Mouse (Mus musculus) layer of hippocampus, adult 9-10 months (tissue): ENCODE data around the gene Sec16a.

ENCODE experiments used
- DNase-seq: peaks from one replicate; pipeline ENCODE4 v3.0.0; 2022; ENCODE audit warnings: low spot score

The Sec16a gene

GRCm38 (mm10) chr2:26474789-26475504 lies 29.9 kb upstream of the Sec16a start:
- DNase-seq = no peak

- no peak for DNase-seq
These were observed 27.5 kb upstream of the Sec16a start for GRCm38 (mm10) chr2:26472312-26473090.

GRCm38 (mm10) chr2:26471652-26472285 lies 26.8 kb upstream of the Sec16a start:
- DNase-seq = no peak

- DNase-seq = no peak
These were observed 26.0 kb upstream of the Sec16a start for GRCm38 (mm10) chr2:26470967-26471366.

GRCm38 (mm10) chr2:26468376-26468775 lies 23.4 kb upstream of the Sec16a start:
- DNase-seq = no peak

GRCm38 (mm10) chr2:26463412-26463811 lies 18.4 kb upstream of the Sec16a start:
- DNase-seq = no peak

GRCm38 (mm10) chr2:26462980-26463379 lies 18.0 kb upstream of the Sec16a start:
- no peak for DNase-seq

GRCm38 (mm10) chr2:26461667-26462066 lies 16.7 kb upstream of the Sec16a start:
- no peak for DNase-seq

- no peak for DNase-seq
These were observed 15.8 kb upstream of the Sec16a start for GRCm38 (mm10) chr2:26460837-26461236.

- DNase-seq = no peak
These were observed 15.2 kb upstream of the Sec16a start for GRCm38 (mm10) chr2:26460097-26460646.

GRCm38 (mm10) chr2:26459478-26459877 lies 14.5 kb upstream of the Sec16a start:
- DNase-seq = no peak

- no peak for DNase-seq
These were observed 13.5 kb upstream of the Sec16a start for GRCm38 (mm10) chr2:26458402-26459124.

GRCm38 (mm10) chr2:26449121-26450060 lies 4.4 kb upstream of the Sec16a start:
- DNase-seq = peak; percentile 85

GRCm38 (mm10) chr2:26447451-26447850 lies 2.4 kb upstream of the Sec16a start:
- no peak for DNase-seq

GRCm38 (mm10) chr2:26446671-26447070 lies 1.7 kb upstream of the Sec16a start:
- no peak for DNase-seq

GRCm38 (mm10) chr2:26445666-26446445 lies 840 bp upstream of the Sec16a start:
- DNase-seq = peak; percentile 91

GRCm38 (mm10) chr2:26444368-26444767 lies 648 bp downstream of the Sec16a start:
- no peak for DNase-seq

- DNase-seq = no peak
These were observed 1.1 kb downstream of the Sec16a start for GRCm38 (mm10) chr2:26443876-26444275.

- DNase-seq = no peak
These were observed 2.2 kb downstream of the Sec16a start for GRCm38 (mm10) chr2:26442843-26443242.

GRCm38 (mm10) chr2:26441688-26442087 lies 3.3 kb downstream of the Sec16a start:
- no peak for DNase-seq
